Mouse (Mus musculus) olfactory bulb, adult 2 months (tissue): ENCODE measurements around the gene Slc27a1.

ENCODE experiments used
- CTCF ChIP-seq: fragments of 200-500 bp; IDR thresholded peaks from 2 replicates; pipeline ENCODE4 v1.5.1; 2012; ENCODE audit warnings: low read depth, mild to moderate bottlenecking, low read length, moderate library complexity; ENCODE audit not compliant: insufficient read depth
- POLR2A ChIP-seq: fragments of 200-500 bp; IDR thresholded peaks from 2 replicates; pipeline ENCODE4 v1.6.1; 2012; ENCODE audit warnings: mild to moderate bottlenecking, low read depth, low read length, moderate library complexity; ENCODE audit not compliant: insufficient read depth

DNA sequence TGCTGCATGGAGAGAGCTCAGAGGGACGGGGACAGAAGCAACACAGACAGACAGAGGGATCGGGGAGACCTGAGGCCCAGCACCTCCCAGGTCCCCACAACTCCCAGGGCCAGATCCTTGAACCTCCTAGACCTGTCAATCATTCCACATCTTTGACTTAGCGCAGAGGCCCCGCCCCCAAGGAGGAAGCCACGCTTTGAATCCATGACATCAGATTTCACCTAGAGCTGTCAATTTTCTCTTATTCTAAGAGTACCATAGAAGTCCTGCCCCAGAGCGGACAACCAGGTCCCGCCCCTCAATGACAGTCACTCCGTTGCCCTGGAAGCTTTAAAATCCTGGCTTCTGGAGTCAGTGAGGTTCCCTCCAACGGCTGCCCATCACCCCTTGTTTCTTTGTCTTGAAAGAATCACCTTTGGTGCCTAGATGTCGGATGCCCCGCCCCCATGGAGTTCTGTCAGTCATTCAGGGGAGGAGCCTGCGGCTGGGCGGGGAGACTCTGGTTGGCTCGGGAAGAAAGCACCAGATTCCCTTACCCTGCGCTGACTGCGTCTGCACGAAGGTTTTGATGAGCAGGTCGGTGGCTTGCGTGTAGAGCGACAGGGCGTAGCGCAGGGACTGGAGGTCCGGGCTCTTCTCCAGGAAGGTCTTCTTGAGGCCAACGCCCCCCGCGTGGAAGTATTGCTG, 65.4 kb downstream of the Slc27a1 start:
- TF ChIP-seq CTCF (no peak), POLR2A (no peak)
